Mouse (Mus musculus) embryo, embryonic 10 days (tissue): ENCODE data around the gene Atn1.

Experiments used
- DNase-seq: peaks from one replicate; pipeline ENCODE4 v3.0.0-alpha.2; 2015; ENCODE audit warnings: low spot score

Gene Atn1

GRCm38 (mm10) chr6:124740888-124741761, 15.2 kb downstream of the Atn1 start, which contains the start of gene Grcc10:
Grcc10 (minus strand) TSS chr6:124741374.
- DNase-seq = peak; percentile 97

DNA sequence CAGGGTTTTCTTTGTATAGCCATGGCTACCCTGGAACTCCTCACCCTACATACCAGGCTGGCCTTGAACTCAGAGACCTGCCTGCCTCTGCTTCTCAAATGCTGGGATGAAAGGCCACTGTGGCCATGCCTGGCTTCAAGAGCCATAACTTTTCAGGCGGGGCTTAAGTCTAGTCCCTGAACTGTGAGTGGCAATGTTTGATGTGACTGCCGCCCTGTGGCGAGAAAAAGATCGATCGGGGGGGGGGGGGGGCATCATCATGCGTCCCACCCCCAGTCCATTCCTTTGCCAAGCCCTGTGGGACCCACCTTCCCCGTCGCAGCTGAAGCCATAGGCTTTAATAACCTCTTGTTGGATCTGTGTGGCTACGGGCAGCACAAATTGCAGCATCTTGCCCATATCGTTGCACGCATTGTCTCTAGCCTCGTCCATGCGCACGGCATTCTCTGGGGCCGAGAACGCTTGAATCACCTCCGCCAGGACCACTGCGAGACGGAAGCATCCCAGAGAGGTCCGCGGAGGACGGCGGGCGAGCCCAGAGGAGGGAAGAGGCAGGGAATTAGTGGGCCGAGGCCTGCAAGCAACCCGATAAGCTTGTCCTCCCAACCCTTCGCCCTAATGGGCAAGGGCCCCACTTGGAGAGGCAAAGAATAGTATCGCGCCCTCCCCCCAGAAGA, 16.0 kb downstream of the Atn1 start:
- peak; percentile 79 for DNase-seq

DNA sequence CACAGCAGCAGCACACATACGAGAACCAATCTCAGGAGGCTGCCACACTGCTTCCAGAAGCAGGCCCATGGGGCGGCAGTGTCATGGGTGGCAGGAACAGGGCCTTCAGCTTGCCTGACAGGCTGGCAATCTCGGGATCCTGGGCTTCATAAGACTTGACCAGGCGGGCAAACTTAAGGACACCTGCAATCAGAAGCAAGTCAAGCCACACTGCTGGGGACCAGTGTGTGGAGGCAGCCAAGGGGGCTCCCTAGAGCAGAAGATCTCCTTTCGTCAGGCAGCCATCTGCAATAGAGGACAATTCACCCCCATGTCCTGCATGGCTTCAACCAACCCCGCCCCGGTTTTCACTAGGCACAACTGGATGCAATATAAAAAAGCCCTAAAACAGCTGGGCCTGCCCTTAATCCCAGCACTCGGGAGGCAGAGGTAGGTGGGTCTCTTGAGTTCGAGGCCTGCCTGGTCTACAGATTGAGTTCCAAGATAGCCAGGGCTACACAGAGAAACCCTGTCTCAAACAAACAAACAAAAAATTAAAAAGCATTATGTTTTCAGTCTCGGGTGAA, 17.0 kb downstream of the Atn1 start:
- DNase-seq = no peak

GRCm38 (mm10) chr6:124738511-124739023, 17.8 kb downstream of the Atn1 start, which contains the start of gene Ptpn6:
Ptpn6 (minus strand) TSS chr6:124738714.
- DNase-seq = peak; percentile 45

GRCm38 (mm10) chr6:124737040-124737439, 19.3 kb downstream of the Atn1 start:
- no peak for DNase-seq

GRCm38 (mm10) chr6:124734417-124734816, 21.9 kb downstream of the Atn1 start:
- DNase-seq = no peak

- DNase-seq = peak; percentile 31
Observed at GRCm38 (mm10) chr6:124732476-124733370, 23.6 kb downstream of the Atn1 start.

GRCm38 (mm10) chr6:124731038-124731437, 25.3 kb downstream of the Atn1 start:
- DNase-seq = no peak

DNA sequence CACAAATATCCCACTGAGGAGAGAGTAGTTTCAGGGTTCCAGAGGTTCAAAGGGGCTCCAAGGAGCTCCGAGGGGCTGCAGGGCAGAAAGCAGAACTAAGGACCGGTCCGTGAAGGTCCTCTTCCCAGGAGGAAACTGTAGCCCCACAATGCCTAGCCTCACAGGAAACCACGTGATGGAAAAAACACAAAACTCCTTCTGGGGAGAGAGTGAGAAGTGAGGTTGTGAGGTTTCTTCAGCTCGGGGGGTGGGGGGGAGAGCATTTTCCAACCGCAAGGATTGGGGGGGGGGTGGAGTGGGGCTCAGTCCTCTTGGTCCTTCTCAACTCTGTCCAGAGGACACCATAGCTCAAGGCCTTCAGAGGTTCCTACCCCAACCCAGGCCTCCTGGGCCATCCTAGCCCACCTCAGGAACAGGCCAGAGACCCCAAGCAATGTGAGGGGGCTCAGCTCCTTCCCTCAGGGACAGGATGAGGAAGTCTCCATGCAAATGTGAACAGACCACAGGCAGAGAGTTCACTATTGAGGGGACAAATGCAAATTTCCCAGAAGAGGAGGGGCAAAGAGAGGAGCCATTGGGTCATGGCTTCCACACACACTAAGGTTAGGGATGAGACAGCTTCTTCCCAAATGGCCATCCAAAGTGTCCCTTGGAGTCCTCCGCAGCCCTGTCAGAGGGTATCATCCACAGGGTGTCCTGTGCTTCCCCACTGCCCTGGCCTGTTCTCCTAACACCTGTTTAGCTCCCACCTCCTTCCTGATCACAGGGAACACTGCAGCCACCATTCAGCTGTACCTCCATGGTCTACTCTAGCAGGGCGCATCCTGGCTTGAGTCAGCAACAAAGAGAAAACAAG, 26.2 kb downstream of the Atn1 start:
- no peak for DNase-seq

GRCm38 (mm10) chr6:124728621-124729020, 27.7 kb downstream of the Atn1 start:
- no peak for DNase-seq

- no peak for DNase-seq
Observed at GRCm38 (mm10) chr6:124724472-124724871, 31.9 kb downstream of the Atn1 start.

- no peak for DNase-seq
Observed at GRCm38 (mm10) chr6:124723541-124723940, 32.8 kb downstream of the Atn1 start.

GRCm38 (mm10) chr6:124722876-124723473, 33.3 kb downstream of the Atn1 start:
- DNase-seq = no peak

DNA sequence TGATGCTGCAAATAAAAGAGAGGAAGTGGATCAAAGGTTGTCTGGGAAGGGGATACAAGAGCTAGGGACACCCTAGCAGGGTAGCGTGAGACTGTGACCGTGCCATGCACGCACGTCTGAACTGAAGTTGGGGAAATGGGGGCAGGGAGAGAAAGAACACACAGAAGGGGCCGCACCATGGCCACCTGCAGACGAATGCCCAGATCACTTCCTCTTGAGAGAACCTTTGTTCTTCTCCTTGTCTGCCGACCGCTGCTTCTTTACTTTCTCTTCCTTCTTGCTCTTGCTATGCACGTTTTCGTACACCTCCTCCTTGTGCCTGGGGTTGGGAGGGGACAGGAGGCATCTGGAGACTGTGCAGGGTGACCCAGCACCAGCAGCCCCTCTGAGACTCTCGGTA, 35.4 kb downstream of the Atn1 start:
- DNase-seq = no peak

DNA sequence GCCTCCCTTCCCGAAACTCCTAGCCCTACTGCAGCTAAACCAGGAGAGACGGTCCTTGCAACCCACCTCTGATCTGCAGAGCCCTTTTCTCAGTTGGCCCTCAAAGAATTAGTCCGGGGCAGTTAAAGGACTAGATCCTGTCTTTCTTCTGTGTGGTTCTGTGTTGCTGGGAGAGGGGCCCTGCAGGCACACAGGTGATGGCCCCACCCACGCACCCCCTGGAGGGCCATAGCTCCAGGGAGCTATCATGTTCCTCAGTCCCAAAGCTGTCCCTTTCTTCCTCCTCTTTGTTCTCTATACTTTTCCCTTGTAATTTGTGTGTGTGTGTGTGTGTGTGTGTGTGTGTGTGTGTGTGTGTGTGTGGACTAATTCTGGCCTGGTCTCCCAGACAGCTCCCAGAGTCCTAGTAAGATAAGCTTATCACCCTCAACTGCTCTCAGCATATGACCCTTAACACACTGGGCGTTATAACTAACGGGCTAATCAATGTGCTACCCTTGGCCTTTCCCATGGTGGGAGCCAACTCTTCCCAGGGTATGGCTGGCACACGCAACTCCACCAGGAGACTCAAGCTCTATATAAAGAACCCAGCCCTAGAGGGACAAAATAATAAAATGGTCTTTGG, 36.9 kb downstream of the Atn1 start:
- DNase-seq = no peak

- DNase-seq = no peak
Observed at GRCm38 (mm10) chr6:124718703-124719102, 37.6 kb downstream of the Atn1 start.

DNA sequence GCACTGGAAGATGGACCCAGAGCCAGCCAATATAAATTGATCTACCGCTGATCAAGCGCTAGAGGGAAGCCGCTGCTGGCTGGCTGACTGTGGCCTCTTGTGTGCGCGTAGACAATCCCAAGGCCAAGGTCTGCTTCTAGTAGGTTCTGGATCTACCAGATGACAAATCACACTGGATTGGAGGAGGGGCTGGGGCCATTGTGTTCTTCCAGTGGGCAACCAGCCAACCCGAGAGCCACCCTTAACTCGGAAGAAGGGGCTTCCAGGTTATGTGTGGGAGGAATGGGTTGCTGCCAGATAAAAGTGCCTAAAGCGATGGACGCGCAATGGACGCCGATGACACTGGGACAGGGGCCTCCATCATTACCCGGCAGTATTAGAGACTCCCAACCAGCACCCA, 38.4 kb downstream of the Atn1 start:
- DNase-seq = no peak

GRCm38 (mm10) chr6:124716864-124717490, 39.3 kb downstream of the Atn1 start:
- peak; percentile 77 for DNase-seq

- DNase-seq = no peak
Observed at GRCm38 (mm10) chr6:124712918-124713317, 43.4 kb downstream of the Atn1 start.
